Mouse (Mus musculus) neutrophil, adult 65 days (primary cell): ENCODE data around the gene Efs. TPM values are rescaled to one million over a fixed set of nuclear protein-coding genes. Genes with fewer than 3 reads are reported as not detected.

Source experiments
- total RNA-seq: library from RNA; stranded (reverse); gene quantifications from 2 replicates; pipeline ENCODE4 v1.2.4, GENCODE M21; 2023

The Efs gene
- total RNA-seq, result not detected in 2 replicates

GRCm38 (mm10) chr14:54925349-54926342, at the start of gene Efs:
Gene Efs, minus strand, starts transcription at chr14:54926126.

GRCm38 (mm10) chr14:54966320-54966977, 40.5 kb upstream of the Efs start, which contains the start of gene Myh6:
Gene Myh6, minus strand, starts transcription at chr14:54966927.

GRCm38 (mm10) chr14:54935904-54936830, 10.2 kb upstream of the Efs start, which contains the start of gene Cmtm5:
Gene Cmtm5, plus strand, starts transcription at chr14:54936261.

GRCm38 (mm10) chr14:54932645-54933150, 6.8 kb upstream of the Efs start, which contains the start of gene Il25:
Gene Il25, plus strand, starts transcription at chr14:54932695.

GRCm38 (mm10) chr14:54912886-54913285, 13.0 kb downstream of the Efs start, which contains the start of gene Slc22a17:
Gene Slc22a17, minus strand, starts transcription at chr14:54913132.

GRCm38 (mm10) chr14:54892200-54892599, 33.7 kb downstream of the Efs start, which contains the start of gene Pabpn1:
Gene Pabpn1, plus strand, starts transcription at chr14:54892500.

GRCm38 (mm10) chr14:54883154-54884021, 42.5 kb downstream of the Efs start, which contains the start of the genes Bcl2l2 and Gm20521:
Gene Bcl2l2, plus strand, starts transcription at chr14:54883377.
Gene Gm20521, plus strand, starts transcription at chr14:54883441.

GRCm38 (mm10) chr14:54877048-54877715, 48.7 kb downstream of the Efs start, which contains the start of gene Ppp1r3e:
Gene Ppp1r3e, minus strand, starts transcription at chr14:54877550.

GRCm38 (mm10) chr14:54870861-54871260, 55.1 kb downstream of the Efs start, which contains the start of gene Homez:
Gene Homez, minus strand, starts transcription at chr14:54870961.

Other genes starting within 250 kb of the Efs start
- gene 1700123O20Rik, start 239.9 kb downstream of the Efs start, total RNA-seq, result 29.1 and 34.7 TPM in 2 replicates
- 250 and 327 TPM in 2 replicates for gene Acin1, start 239.2 kb downstream of the Efs start, total RNA-seq
- gene Gm29776, start 227.3 kb downstream of the Efs start, total RNA-seq, result 0.25 and 0.39 TPM in 2 replicates
- 119 and 152 TPM in 2 replicates for gene Cebpe, start 214.0 kb downstream of the Efs start, total RNA-seq
- gene Slc7a8, start 144.2 kb downstream of the Efs start, total RNA-seq, result 2.7 and 3.4 TPM in 2 replicates
- not detected in 2 replicates for gene Rnf212b, start 112.0 kb downstream of the Efs start, total RNA-seq
- 7.4 and 9.4 TPM in 2 replicates for gene Homez, start 55.2 kb downstream of the Efs start, total RNA-seq
- 1.4 and 1.8 TPM in 2 replicates for gene Ppp1r3e, start 48.6 kb downstream of the Efs start, total RNA-seq
- 5.9 and 9.7 TPM in 2 replicates for gene Bcl2l2, start 42.7 kb downstream of the Efs start, total RNA-seq
- 1.8 and 1.9 TPM in 2 replicates for gene Gm20521, start 42.7 kb downstream of the Efs start, total RNA-seq
- 133 and 150 TPM in 2 replicates for gene Pabpn1, start 33.6 kb downstream of the Efs start, total RNA-seq
- 0.32 and 0.51 TPM in 2 replicates for gene Slc22a17, start 13.0 kb downstream of the Efs start, total RNA-seq
- gene Il25, start 6.6 kb upstream of the Efs start, total RNA-seq, result not detected in 2 replicates
- not detected in 2 replicates for gene Cmtm5, start 10.1 kb upstream of the Efs start, total RNA-seq
- not detected in 2 replicates for gene Myh6, start 40.8 kb upstream of the Efs start, total RNA-seq
- gene Gm17428, start 50.8 kb upstream of the Efs start, total RNA-seq, result not detected in 2 replicates
- not detected in 2 replicates for gene Myh7, start 68.5 kb upstream of the Efs start, total RNA-seq
- 56.7 and 62.3 TPM in 2 replicates for gene Ngdn, start 89.3 kb upstream of the Efs start, total RNA-seq
- gene Zfhx2, start 166.2 kb upstream of the Efs start, total RNA-seq, result 1.1 and 1.4 TPM in 2 replicates
- 2.2 and 2.6 TPM in 2 replicates for gene Thtpa, start 168.7 kb upstream of the Efs start, total RNA-seq
- 39.9 and 41.1 TPM in 2 replicates for gene Ap1g2, start 180.5 kb upstream of the Efs start, total RNA-seq
- not detected in 2 replicates for gene Jph4, start 190.8 kb upstream of the Efs start, total RNA-seq